Mouse (Mus musculus): ENCODE measurements around the gene Col23a1.

- no peak for TF ChIP-seq CTCF (IDR thresholded peaks at IDR 0.05; ENCODE audit: extremely low read depth, insufficient read depth, insufficient read length, insufficient replicate concordance)
- no peak for TF ChIP-seq POLR2A (IDR thresholded peaks at IDR 0.05; ENCODE audit: low read depth, low read length)
These were observed 40.4 kb downstream of the Col23a1 start for GRCm38 (mm10) chr11:51329837-51330714.
